Mouse (Mus musculus) bone marrow, adult 2 months (tissue): Measurements from ENCODE around the gene Zfp185. TPM values are rescaled to one million over a fixed set of nuclear protein-coding genes. Genes with fewer than 3 reads are reported as not detected.

Source experiments
- H3K27ac ChIP-seq: fragments of 200-500 bp; 2 replicates; pipeline ENCODE4 v1.5.1; 2012; ENCODE audit warnings: low read depth, mild to moderate bottlenecking, control low read depth, inconsistent platforms, low read length; ENCODE audit not compliant: control insufficient read depth, poor library complexity, insufficient read depth
- H3K4me1 ChIP-seq: fragments of 200-500 bp; 2 replicates; pipeline ENCODE4 v1.6.1; 2011; ENCODE audit warnings: low read length; ENCODE audit not compliant: control insufficient read depth, insufficient read depth
- H3K4me3 ChIP-seq: fragments of 200-500 bp; replicated peaks from 2 replicates; pipeline ENCODE3; 2011; ENCODE audit warnings: mild to moderate bottlenecking, low read depth, low read length, control low read depth; ENCODE audit not compliant: control insufficient read depth
- CTCF ChIP-seq: fragments of 200-500 bp; IDR thresholded peaks from 2 replicates; pipeline ENCODE4 v1.5.1; 2011; ENCODE audit warnings: low read length, control low read depth; ENCODE audit not compliant: control insufficient read depth, insufficient read depth
- POLR2A ChIP-seq: fragments of 200-500 bp; IDR thresholded peaks from 2 replicates; pipeline ENCODE4 v1.6.1; 2011; ENCODE audit warnings: low read depth, mild to moderate bottlenecking, control low read depth, low read length, borderline replicate concordance; ENCODE audit not compliant: control insufficient read depth
- WGBS: fragments of 180-500 bp; shearing (Covaris S2); methylation state at CpG from one replicate; pipeline ENCODE4 v1.1.7; 2018; 5-methylcytosine and 5-hydroxymethylcytosine counted together
- polyA plus RNA-seq: library from polyadenylated mRNA; stranded (reverse); fragments of >200 nt; gene quantifications from 2 replicates; pipeline ENCODE4 v1.2.4, GENCODE M21; 2011; ENCODE audit warnings: low replicate concordance; ENCODE audit not compliant: missing spikeins, insufficient read depth, insufficient read length

The Zfp185 gene
- polyA plus RNA-seq, 1 experiment = 0.42 TPM

GRCm38 (mm10) chrX:72988431-72988830 is 1.3 kb downstream of the Zfp185 start:
- Histone ChIP-seq H3K4me1 (no peaks in the 10 kb centered on the region), H3K27ac (no peak overlapping the region), H3K4me3 (no peak overlapping the region)
- 79% methylated on average over 3 of the region's 3 CpGs for WGBS
- TF ChIP-seq CTCF = no peak
- no peak for TF ChIP-seq POLR2A

GRCm38 (mm10) chrX:72990581-72990980 is 3.4 kb downstream of the Zfp185 start:
- no peak overlapping the region for H3K27ac ChIP-seq
- H3K4me3 ChIP-seq = no peak overlapping the region
- H3K4me1 ChIP-seq = no peaks in the 10 kb centered on the region
- WGBS = 59% methylated on average over 3 of the region's 3 CpGs
- TF ChIP-seq POLR2A (no peak), CTCF (no peak)

GRCm38 (mm10) chrX:72992291-72992919 is 5.3 kb downstream of the Zfp185 start:
- WGBS = 40% methylated on average over 5 of the region's 5 CpGs
- Histone ChIP-seq H3K27ac (no peak overlapping the region), H3K4me1 (no peaks in the 10 kb centered on the region), H3K4me3 (no peak overlapping the region)
- TF ChIP-seq CTCF = no peak
- no peak for TF ChIP-seq POLR2A

- 37% methylated on average over 3 of the region's 3 CpGs for WGBS
- Histone ChIP-seq H3K4me1 (no peaks in the 10 kb centered on the region), H3K4me3 (no peak overlapping the region), H3K27ac (no peak overlapping the region)
- TF ChIP-seq POLR2A (no peak), CTCF (no peak)
These were observed 8.4 kb downstream of the Zfp185 start for GRCm38 (mm10) chrX:72995542-72995941.

- no peak overlapping the region for H3K27ac ChIP-seq
These were observed 16.0 kb downstream of the Zfp185 start for GRCm38 (mm10) chrX:73003110-73003509.

GRCm38 (mm10) chrX:73005678-73006077 is 18.5 kb downstream of the Zfp185 start:
- WGBS = 62% methylated on average over 4 of the region's 4 CpGs
- TF ChIP-seq CTCF (no peak), POLR2A (no peak)
- Histone ChIP-seq H3K4me3 (no peak overlapping the region), H3K27ac (no peak overlapping the region), H3K4me1 (no peaks in the 10 kb centered on the region)

More at GRCm38 (mm10) chrX:73003110-73003509, 16.0 kb downstream of the Zfp185 start:
- no peak for TF ChIP-seq CTCF
- no peak for TF ChIP-seq POLR2A
- Histone ChIP-seq H3K4me1 (no peaks in the 10 kb centered on the region), H3K4me3 (no peak overlapping the region)
- 82% methylated on average over 5 of the region's 5 CpGs for WGBS

- 7% methylated on average over 23 of the region's 27 CpGs for WGBS
- Histone ChIP-seq H3K27ac (no peak overlapping the region; the same call in 1 of the 2 replicates), H3K4me1 (no peaks in the 10 kb centered on the region), H3K4me3 (peak overlapping the region; percentile 85)
- TF ChIP-seq POLR2A (peak; percentile 22; the same call in 1 of the 2 replicates), CTCF (peak; percentile 93)
These were observed 20.7 kb downstream of the Zfp185 start for GRCm38 (mm10) chrX:73007597-73008479.

GRCm38 (mm10) chrX:73012846-73013245 is 25.7 kb downstream of the Zfp185 start:
- WGBS = 66% methylated on average over 4 of the region's 4 CpGs
- H3K4me3 ChIP-seq = no peak overlapping the region
- H3K4me1 ChIP-seq = no peaks in the 10 kb centered on the region
- no peak overlapping the region for H3K27ac ChIP-seq
- TF ChIP-seq CTCF = no peak
- TF ChIP-seq POLR2A = no peak
